Mouse (Mus musculus) testis, adult 2 months (tissue): ENCODE results near the gene Fblim1. TPM values are rescaled to one million over a fixed set of nuclear protein-coding genes. Genes with fewer than 3 reads are reported as not detected.

ENCODE experiments used
- H3K27ac ChIP-seq: fragments of 200-500 bp; 2 replicates; pipeline ENCODE4 v1.5.1; 2012; ENCODE audit warnings: low read depth, low read length; ENCODE audit not compliant: control insufficient read depth, insufficient read depth
- H3K27me3 ChIP-seq: fragments of 200-500 bp; 2 replicates; pipeline ENCODE4 v1.6.1; 2012; ENCODE audit warnings: mild to moderate bottlenecking, low read length, moderate library complexity; ENCODE audit not compliant: control insufficient read depth, insufficient read depth
- H3K36me3 ChIP-seq: fragments of 200-500 bp; 2 replicates; pipeline ENCODE4 v1.6.1; 2012; ENCODE audit warnings: mild to moderate bottlenecking, low read length; ENCODE audit not compliant: control insufficient read depth, insufficient read depth
- H3K4me1 ChIP-seq: fragments of 200-500 bp; 2 replicates; pipeline ENCODE4 v1.6.1; 2012; ENCODE audit warnings: low read length; ENCODE audit not compliant: control insufficient read depth, insufficient read depth
- H3K4me3 ChIP-seq: fragments of 200-500 bp; 2 replicates; pipeline ENCODE4 v1.5.1; 2012; ENCODE audit warnings: low read depth, mild to moderate bottlenecking, low read length, moderate library complexity, mixed read lengths; ENCODE audit not compliant: control insufficient read depth
- CTCF ChIP-seq: fragments of 200-500 bp; IDR thresholded peaks from 2 replicates; pipeline ENCODE4 v1.5.1; 2012; ENCODE audit warnings: low read depth, mild to moderate bottlenecking, inconsistent platforms, low read length, moderate library complexity; ENCODE audit not compliant: control insufficient read depth, insufficient read depth, insufficient replicate concordance
- POLR2A ChIP-seq: fragments of 200-500 bp; IDR thresholded peaks from 2 replicates; pipeline ENCODE4 v1.6.1; 2012; ENCODE audit warnings: low read depth, mild to moderate bottlenecking, inconsistent platforms, low read length, moderate library complexity; ENCODE audit not compliant: control insufficient read depth
- polyA plus RNA-seq: library from polyadenylated mRNA; depleted of rRNA; stranded (reverse); fragments of >200 nt; gene quantifications from 2 replicates; pipeline ENCODE4 v1.2.3, GENCODE M21; 2012; rRNA removed

Fblim1 gene
- polyA plus RNA-seq, 1 experiment, result 3.1 TPM

GRCm38 (mm10) chr4:141528938-141529337 lies 77.0 kb downstream of the Fblim1 start:
- TF ChIP-seq POLR2A, result no peak
- no peak for TF ChIP-seq CTCF

GRCm38 (mm10) chr4:141526936-141527650 lies 78.8 kb downstream of the Fblim1 start:
- H3K4me1 ChIP-seq, result peaks cover 19% of the 10 kb centered on the region
- no peak overlapping the region for H3K27ac ChIP-seq
- TF ChIP-seq CTCF (no peak), POLR2A (no peak)
- no peak overlapping the region for H3K4me3 ChIP-seq
- peaks cover under 1% of the 10 kb centered on the region for H3K36me3 ChIP-seq
- H3K27me3 ChIP-seq, result no peaks in the 10 kb centered on the region

More at GRCm38 (mm10) chr4:141528938-141529337, 77.0 kb downstream of the Fblim1 start:
- no peak overlapping the region for H3K27ac ChIP-seq
- peaks cover 20% of the 10 kb centered on the region for H3K4me1 ChIP-seq
- H3K36me3 ChIP-seq, result no peaks in the 10 kb centered on the region
- H3K4me3 ChIP-seq, result no peak overlapping the region
- H3K27me3 ChIP-seq, result no peaks in the 10 kb centered on the region

Other genes starting within 250 kb of the Fblim1 start
- 7.9 and 12.3 TPM in 2 replicates for gene Fam131c, start 237.9 kb downstream of the Fblim1 start, polyA plus RNA-seq
- gene Clcnka, start 207.4 kb downstream of the Fblim1 start, polyA plus RNA-seq, result 0.14 and 1.3 TPM in 2 replicates
- gene Clcnkb, start 190.1 kb downstream of the Fblim1 start, polyA plus RNA-seq, result 0.68 and 1.2 TPM in 2 replicates
- 24.6 and 24.7 TPM in 2 replicates for gene Hspb7, start 185.3 kb downstream of the Fblim1 start, polyA plus RNA-seq
- gene Srarp, start 170.0 kb downstream of the Fblim1 start, polyA plus RNA-seq, result 0.67 TPM in 2 replicates
- gene Zbtb17, start 161.4 kb downstream of the Fblim1 start, polyA plus RNA-seq, result 24.6 and 28.4 TPM in 2 replicates
- gene Spen, start 67.5 kb downstream of the Fblim1 start, polyA plus RNA-seq, result 16.9 and 20.1 TPM in 2 replicates
- 3.5 and 3.9 TPM in 2 replicates for gene Tmem82, start 12.5 kb upstream of the Fblim1 start, polyA plus RNA-seq
- 2.2 and 2.9 TPM in 2 replicates for gene Slc25a34, start 17.7 kb upstream of the Fblim1 start, polyA plus RNA-seq
- gene Plekhm2, start 58.8 kb upstream of the Fblim1 start, polyA plus RNA-seq, result 73.3 and 76.3 TPM in 2 replicates
- gene Rsc1a1, start 79.5 kb upstream of the Fblim1 start, polyA plus RNA-seq, result 3.6 and 4.1 TPM in 2 replicates
- gene Ddi2, start 117.3 kb upstream of the Fblim1 start, polyA plus RNA-seq, result 4.1 and 5.2 TPM in 2 replicates
- 0.07 TPM in 1 of 2 replicates, not detected in the other for gene Agmat, start 140.6 kb upstream of the Fblim1 start, polyA plus RNA-seq
- gene Dnajc16, start 184.8 kb upstream of the Fblim1 start, polyA plus RNA-seq, result 11.3 and 12.2 TPM in 2 replicates
- 7.8 and 8.0 TPM in 2 replicates for gene Casp9, start 187.5 kb upstream of the Fblim1 start, polyA plus RNA-seq
- 6.2 and 6.5 TPM in 2 replicates for gene Cela2a, start 220.1 kb upstream of the Fblim1 start, polyA plus RNA-seq
- 0.66 and 1.4 TPM in 2 replicates for gene Ctrc, start 240.3 kb upstream of the Fblim1 start, polyA plus RNA-seq